Mouse (Mus musculus) spleen, postnatal 4 days (tissue): ENCODE results near the gene Nxph1.

Experiments
- DNase-seq, 2 experiments: peaks; one replicate each; pipeline ENCODE4 v3.0.0; 2022; ENCODE audit warnings: low spot score in 2 of 2

The Nxph1 gene

DNA sequence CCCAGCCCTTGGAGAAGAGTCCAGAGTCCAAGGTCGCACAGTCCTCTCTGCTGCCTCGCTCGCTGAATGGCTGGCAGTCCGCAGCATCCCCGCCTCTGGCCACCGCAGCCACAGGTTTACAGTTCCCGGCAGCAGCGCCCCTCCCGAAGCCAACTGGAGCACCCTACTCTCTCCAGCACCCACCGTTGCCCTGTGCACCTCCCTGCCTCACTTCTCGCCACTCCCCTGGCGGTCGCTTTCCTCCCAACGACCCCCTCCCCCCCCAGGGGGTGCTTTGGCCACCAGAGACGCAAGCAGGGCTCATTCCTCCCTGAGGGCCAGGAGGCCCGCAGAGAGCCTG is at the start of gene Nxph1:
Gene Nxph1 (plus strand): TSS at position 301 of the 340 bp plus-strand sequence.
- DNase-seq: no peak

DNA sequence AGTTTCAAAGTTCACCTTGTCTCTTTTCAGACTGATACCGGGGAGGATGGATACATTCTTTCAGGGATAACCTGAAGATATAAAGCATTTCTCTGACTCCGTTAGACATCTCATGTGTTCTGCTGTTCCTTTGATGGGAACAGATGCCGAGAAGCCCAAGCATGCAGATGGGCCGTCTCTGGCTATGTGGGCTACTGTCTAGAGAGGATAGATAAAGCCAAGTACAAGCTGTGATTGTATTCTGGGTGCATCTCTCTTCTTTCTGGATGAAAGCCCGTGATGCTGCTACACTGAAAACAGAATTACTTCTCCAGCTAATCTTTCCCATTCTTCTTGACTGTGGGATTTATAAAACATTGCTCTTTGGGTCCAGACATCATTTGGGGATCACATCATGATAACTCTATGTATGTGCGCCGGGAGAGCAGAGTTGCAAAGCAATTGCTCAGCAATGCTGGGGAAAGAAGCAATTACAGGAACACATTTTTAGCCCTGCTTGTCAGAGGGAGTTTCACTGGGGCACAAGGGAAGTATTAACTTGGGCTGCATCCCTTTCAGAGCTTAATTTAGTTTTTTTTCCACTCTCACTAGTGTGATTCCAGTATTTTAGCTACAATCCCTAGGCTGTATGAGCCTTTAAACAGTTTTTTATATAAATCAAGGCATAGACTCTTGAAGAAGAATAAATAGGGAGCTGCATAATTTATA is 48.1 kb upstream of the Nxph1 start:
- DNase-seq: no peak

DNA sequence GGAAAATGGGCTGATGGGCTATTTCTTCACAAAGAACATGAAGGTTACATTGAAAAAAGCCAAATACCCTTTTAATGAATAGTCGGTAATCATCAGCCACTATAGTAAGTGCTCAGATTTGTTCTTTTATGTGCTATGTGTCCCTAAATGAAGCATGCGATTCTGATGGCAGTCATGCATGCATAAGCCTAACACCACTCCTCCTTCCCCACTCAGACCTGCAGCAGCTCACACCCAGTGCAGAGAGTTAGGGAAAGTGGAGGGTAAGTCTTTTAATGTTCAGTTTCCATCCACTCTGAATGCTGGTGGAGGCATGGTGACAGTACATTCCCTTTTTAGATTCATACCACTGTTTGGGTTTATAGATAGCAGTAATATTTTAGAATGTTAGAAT is 47.5 kb upstream of the Nxph1 start:
- no peak for DNase-seq

GRCm38 (mm10) chr6:8907917-8908316 is 40.3 kb upstream of the Nxph1 start:
- no peak for DNase-seq

- DNase-seq: no peak
These were observed 34.8 kb upstream of the Nxph1 start for GRCm38 (mm10) chr6:8913404-8913803.

GRCm38 (mm10) chr6:8914682-8915081 is 33.5 kb upstream of the Nxph1 start:
- no peak for DNase-seq

- DNase-seq: no peak
These were observed 23.8 kb upstream of the Nxph1 start for GRCm38 (mm10) chr6:8924481-8924880.

DNA sequence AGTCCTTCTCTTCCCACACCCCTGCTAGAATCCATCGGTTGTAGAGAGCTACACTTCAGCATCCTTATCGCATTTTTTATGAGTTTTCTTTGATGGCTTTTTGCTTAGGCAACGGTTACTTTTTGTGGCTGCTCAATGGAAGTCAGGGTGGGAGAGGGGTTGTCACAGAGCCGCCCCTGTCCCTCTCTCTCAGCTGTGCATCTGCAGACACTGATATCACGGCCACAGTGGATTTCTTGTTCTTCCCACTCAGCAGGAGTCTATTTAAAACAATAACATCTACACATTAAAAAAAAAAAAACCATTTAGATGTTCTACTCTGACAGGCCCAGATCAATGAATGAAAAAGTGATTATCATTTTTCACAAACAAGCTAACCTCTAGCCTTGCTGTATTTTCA is 13.0 kb upstream of the Nxph1 start:
- no peak for DNase-seq

DNA sequence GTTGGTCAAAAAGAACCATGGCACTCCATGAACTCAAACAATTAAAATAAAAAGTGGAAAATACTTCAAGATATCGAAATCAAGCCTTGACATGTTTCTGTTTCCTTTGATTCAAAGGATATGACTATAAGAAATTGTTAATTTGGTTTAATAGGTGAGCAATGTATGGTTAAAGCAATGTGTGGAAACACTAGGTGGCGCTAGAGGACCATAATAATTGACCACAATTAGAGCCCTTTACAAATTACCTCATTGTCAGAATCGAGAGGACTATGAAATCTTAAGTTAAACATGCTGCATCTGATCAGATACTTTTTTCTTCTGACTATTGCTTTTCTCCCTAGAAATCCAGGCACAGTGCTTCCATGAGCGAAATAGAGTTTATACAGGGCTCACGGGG is 12.5 kb upstream of the Nxph1 start:
- no peak for DNase-seq

DNA sequence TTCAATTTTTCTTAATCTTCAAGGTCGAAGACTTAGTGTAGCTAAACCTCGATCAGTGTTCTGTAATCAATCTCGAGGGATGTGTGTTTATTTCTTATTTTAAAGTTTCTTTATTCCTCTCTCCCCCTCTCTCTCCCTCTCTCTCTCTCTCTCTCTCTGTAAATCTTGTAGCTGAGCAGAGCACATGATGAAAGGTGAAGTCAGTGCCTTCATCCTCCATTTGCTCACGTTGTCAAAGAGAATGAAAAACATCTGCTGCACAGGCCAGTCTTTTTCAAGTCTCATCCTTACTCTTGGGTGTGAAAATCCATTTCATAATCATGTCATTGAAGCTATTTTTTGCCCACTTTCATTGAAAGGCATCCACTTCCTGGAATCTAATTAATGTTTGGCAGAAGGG is 12.1 kb upstream of the Nxph1 start:
- no peak for DNase-seq

DNA sequence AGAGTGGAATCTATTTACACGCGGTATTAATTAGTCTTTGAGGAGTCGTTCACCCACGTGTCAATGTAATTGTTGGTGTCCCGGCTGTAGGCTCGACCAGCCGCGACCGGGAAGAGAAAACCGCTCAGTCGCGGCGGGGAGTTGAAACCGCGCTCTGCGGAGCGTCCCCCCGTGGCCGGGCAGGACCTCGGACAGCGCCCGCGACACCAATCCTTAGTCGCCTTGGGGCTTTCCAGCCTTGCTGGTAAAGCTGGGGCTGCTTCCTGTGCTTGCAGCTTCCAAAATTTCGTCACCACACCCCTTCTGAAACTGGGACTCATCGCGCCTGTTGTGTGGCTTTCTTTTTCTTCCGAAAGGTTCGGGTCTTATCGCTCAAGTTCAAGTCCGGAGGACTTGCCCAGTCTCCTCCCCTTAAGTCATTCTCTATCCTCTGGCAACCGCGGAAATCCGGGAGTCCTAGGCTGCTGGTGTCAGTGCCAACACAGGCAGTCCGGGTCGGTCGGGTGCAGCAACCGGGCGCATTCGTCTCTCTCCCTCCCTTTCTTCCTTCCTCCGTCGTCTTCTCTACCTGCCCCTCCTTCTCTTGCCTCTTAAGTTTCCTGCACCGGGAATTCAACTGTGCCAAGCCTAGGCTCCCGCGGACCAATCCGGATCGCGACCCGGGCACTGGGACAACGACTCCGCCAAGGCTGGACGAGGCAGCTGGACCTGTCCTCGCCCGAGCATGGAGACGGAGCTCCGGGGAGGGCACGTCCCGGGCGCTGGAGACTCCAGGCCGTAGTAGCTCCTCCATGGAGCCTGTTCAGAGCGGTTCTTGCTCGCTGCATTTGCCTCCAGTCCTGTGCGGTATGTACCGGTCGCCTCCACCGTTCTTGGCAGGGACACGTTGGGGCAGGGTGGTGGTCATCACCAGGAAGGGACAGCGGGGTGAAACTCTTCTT is 510 bp downstream of the Nxph1 start:
- DNase-seq: peak; percentile 24 to 73

DNA sequence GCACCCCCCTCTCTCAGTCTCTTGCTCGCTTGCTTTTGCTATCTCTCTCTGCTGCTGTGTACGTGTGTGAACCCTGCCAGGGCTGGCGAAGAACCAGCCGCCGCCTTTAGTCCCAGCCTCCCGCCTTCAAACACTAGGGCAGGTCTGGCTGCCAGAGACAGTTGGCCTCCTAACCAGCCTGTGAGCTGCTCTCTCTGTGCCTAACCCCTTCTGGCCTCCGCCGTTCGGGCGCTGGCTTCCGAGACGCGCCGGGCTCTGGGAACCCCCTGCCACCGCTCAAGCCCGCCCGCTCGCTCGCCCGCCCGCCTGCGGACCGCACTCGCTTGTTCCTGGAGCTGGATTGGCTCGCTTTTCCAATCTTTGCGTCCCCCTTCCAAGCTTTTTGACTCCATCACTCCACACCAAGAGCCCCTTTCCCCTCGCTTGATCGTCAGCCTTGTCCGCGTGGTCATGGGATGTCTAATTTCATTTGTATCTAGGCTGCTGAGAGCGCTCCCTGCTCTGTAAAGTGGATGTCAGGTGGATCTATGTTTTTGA is 1.5 kb downstream of the Nxph1 start:
- no peak for DNase-seq

DNA sequence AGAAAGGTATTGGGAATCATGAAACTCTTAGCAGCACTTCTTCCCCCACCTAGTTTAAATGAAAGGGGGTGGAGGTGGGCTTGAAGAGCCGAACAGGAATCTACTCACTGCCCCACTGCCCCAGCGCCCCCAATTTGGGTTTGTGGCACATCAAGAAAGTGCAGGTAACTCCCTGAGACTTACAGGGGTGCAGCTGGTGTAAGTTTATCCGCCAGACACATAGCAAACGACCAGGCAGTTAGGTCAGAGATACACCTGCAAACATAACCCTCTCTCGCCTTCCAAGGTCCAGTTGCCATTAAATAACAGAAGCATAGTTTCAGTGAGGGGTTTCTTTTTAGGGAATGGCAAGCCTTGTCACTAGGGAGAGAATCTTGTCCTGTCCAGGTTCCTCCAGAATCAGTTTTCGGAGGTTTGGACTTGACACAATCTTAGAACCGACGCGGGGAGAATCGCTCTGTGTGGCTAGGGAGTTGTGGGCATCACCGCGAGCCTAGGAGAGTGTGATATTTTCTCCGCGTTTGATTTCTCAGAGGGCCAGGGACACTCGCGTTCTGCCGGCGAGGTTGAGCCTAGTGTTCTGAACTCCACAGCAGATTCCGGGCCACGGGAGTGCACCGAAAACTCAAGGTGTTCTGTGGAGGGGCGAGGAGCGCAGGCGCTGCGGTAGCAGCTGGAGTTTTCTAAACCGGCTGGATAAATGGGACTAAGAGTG is 2.5 kb downstream of the Nxph1 start:
- DNase-seq: no peak

DNA sequence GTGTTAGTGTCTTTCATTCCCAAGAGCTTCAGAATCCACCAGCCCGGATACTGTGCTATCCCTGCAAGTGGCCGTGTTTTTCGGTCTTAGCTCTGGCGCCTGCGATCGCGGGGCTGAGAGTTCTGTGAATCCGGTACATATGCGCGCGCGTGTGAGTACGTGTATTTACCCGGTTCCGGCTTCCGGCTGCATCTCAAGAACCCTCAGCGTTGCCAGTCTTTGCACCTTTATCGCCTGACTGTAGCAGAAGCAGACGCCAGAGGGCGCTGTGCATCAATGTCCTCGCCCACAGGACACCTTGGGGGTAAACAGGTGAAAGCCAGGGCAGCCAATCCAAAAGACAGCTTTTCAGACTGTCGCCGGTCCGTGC is 3.1 kb downstream of the Nxph1 start:
- peak; percentile 24 to 73 for DNase-seq

DNA sequence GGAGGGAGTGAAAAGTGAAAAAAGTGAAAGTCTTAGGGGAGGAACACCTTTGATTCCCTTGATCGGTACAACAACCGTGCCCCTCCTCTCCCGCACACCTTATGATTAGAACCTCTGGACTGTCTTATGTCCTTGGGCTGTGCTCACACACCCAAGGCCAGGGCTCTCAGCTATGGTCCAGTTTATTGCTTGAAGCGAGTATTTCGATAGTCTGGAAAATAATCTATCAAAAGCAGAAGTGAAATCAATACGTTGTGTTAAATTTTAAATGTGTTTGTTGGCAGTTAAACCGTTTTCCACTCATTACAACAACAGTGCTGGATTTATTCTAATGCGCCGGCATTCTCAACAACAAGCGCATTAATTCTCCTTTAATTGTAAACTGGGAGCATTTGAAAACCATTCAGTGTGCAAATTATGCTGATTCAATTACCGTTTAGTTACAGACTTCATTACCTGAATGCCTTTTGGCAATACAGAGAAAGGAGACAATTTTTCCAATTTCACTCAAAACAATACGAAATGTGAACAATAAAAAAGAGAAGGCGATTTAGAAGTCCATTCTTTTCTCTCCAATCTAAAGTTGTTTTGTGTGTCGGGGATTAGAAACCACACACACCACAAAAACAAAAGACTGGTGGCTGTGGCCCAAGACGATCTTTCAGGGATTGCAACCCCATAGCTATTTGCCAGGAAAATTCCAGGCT is 3.8 kb downstream of the Nxph1 start:
- DNase-seq: no peak

- DNase-seq: no peak
These were observed 7.7 kb downstream of the Nxph1 start for GRCm38 (mm10) chr6:8955817-8956529.

DNA sequence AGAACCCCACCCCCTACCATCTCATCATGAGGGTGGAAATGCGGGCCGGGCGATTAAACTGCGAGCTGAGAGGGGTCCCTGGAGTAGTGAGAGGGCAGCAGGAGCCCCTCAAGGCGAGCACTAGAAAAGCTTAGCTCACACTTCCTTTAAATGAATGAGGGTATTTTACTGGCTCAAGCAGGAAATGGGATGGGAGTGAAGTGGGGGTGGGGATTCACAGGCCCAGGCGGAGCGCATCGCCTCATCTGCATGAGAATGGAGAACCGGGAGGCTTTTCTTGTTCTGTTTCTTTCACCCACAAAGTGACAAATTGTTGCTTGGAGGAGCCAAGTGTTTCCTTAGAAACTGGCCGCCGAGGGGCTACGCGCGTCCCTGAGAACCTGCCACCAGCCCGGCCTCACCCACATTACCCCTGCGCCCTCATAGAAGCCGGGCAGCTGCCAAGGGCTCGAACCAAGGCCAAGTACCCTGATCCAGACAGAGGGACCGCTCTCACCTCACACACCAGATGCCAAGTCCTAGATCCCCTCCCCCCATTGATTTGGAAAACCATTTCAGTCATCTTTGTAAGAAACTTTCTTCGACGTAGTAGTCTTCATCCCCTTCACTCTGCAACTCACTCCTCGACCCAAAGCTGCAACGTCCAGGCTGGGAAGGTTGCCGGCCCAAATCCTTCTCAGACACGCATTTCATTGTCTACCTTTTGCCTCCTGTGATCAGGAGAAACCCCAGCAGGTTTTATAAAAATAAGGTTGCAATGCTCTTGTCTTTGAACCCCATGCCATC is 8.7 kb downstream of the Nxph1 start:
- DNase-seq: no peak

DNA sequence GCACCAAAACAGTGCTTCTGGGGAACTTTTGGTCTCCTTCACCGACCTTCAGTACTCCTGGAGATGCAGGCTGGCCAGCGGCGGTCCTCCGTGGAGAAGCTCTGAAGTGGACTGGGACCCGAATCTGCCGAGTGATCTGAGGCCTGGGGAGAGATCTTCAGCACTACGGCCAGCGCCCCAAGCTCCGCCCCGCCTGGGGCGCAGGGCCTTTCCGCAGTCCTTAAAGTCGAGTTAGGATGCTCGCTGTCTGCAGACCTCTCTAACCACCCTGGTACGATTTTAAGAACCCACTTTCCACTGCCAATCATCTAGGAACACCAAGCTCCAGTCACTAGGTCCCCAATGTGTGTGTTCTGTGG is 9.3 kb downstream of the Nxph1 start:
- peak in 1 of 2 experiments; percentile 60 for DNase-seq

- DNase-seq: no peak
These were observed 10.1 kb downstream of the Nxph1 start for GRCm38 (mm10) chr6:8958081-8958919.
